Mouse (Mus musculus) neutrophil, adult 5-6 weeks (primary cell): ENCODE data around the gene Myo16. TPM values are rescaled to one million over a fixed set of nuclear protein-coding genes. Genes with fewer than 3 reads are reported as not detected.

ENCODE experiments used
- ATAC-seq: fragments of 151-379, 151-347 bp; 2 replicates; pipeline ENCODE4 v1.8.0; 2017; ENCODE audit warnings: mild to moderate bottlenecking, moderate TSS enrichment; ENCODE audit not compliant: insufficient number of reproducible peaks, poor library complexity, low FRiP score, severe bottlenecking; ENCODE audit errors: extremely low read depth
- total RNA-seq: library from RNA; stranded (forward); fragments of 200-1000 nt; gene quantifications from 2 replicates; pipeline ENCODE4 v1.2.3, GENCODE M21; 2017

The Myo16 gene
- total RNA-seq, 1 experiment from 2014 or later: 0.12 TPM

DNA sequence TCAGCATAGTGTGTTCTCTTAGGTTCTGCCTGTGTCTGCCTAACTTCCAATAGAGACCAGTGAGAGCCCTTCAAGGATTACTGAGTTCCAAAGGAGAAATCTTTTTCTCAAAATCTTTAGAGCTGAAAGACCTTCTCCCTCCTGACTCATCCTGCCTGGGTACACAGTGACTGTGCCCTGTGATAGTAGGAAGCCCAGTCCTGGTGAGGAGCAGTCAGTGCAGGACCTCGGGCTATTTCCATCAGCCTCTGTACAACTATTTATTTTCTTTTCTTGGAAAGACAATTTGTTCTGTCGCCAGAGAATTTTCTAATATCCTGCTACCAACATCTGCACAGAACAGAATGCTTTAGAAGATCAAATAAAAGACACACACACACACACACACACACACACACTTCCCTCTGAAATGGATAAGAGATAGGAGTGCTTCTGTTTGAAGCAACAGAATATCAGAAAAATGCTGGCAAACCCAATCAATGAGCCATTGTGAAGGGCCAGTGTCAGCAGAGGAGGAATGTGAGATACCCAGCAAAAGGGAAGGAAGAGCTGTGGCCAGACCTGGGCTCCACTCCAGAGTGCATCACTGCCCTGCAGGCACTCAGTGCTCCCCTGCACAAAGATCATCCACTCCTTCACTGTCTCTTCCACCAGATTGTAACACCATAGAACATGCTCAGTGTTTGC, 518.3 kb downstream of the Myo16 start:
- ATAC-seq: no peak

DNA sequence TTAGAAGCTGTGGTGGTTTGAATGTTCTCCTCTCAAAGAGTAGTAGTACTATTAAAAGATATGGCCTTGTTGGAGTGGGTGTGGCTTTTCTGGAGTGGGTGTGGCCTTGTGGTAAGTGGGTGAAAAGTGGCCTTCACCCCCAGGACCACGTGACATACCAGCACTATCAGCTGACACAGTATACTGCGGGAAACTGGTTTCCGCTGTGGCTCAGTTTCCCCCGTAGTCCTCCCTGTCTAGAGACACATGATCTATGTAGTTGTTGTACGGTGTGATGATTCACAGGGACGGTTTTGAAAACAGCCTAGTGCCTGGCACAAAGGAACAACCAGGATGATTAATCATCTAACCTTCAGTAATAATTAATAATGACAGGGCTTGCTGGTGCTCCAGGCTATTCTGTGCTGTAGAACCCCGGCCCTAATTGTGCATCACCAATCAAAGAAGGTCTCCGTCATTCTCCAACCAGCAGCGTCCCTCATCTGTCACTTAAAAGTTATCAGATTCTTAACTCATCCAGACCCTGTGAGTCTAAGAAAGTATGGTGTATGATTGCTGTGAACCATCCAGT, 524.2 kb downstream of the Myo16 start:
- no peak for ATAC-seq

DNA sequence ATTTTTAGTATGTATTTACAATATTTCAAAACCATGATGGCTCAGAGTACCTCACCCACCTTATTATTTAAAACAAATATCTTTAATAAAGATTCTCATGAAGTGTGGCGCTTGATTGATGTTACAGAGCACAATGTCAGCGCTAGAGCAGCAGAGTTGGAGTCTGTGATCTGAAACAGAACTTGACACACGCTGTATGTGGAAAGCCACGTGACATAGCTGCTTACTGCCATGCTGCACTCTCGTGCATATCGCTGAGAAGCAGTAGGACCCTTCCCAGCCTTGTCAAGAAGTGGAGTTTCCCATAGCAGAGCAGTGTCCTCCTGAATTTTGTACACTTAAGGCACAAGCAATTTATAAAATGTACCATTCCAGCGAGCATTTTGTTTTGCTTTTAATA, 528.2 kb downstream of the Myo16 start:
- no peak for ATAC-seq

DNA sequence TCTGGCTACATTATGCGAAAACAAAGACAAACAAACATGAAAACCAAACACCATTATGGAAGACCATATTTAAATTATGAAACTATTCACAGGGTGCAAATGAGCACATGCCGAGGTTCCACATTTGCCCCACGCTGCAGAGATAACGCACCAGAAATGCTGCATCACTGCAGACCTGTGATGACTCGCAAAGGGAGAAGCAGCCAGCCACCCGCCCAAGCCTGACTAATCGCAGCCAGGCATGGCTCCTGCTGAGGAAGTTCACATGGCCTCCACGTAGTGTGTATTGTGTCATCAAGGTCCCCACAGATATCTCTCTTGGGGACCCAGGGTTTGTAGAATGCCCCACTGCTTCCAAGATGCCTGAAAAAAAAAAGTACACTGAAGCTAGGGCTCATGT, 529.4 kb downstream of the Myo16 start:
- ATAC-seq: 0 out of 2 replicates have a peak, but pooled peaks have one; percentile 3

Other genes starting within 250 kb of the Myo16 start
- gene Lig4, start 176.2 kb upstream of the Myo16 start, total RNA-seq: 1.5 and 3.4 TPM in 2 replicates
- 25.9 and 28.9 TPM in 2 replicates for gene Abhd13, start 176.2 kb upstream of the Myo16 start, total RNA-seq
- 13.0 and 15.4 TPM in 2 replicates for gene Tnfsf13b, start 147.4 kb upstream of the Myo16 start, total RNA-seq